Mouse (Mus musculus) layer of hippocampus, postnatal 25 days (tissue): ENCODE results near the gene Akap1. TPM values are rescaled to one million over a fixed set of nuclear protein-coding genes. Genes with fewer than 3 reads are reported as not detected.

Experiments
- DNase-seq, 2 experiments: peaks; one replicate each; pipeline ENCODE4 v3.0.0; 2022; ENCODE audit warnings: mixed read lengths in 2 of 2, low spot score in 1 of 2; ENCODE audit errors: extremely low spot score in 1 of 2
- total RNA-seq, 2 experiments: library from RNA; stranded (reverse); gene quantifications; 2 replicates each; pipeline ENCODE4 v1.2.3; 2021

Gene Akap1
- total RNA-seq, 2 experiments from 2014 or later, result 39.8 to 42.6 TPM

DNA sequence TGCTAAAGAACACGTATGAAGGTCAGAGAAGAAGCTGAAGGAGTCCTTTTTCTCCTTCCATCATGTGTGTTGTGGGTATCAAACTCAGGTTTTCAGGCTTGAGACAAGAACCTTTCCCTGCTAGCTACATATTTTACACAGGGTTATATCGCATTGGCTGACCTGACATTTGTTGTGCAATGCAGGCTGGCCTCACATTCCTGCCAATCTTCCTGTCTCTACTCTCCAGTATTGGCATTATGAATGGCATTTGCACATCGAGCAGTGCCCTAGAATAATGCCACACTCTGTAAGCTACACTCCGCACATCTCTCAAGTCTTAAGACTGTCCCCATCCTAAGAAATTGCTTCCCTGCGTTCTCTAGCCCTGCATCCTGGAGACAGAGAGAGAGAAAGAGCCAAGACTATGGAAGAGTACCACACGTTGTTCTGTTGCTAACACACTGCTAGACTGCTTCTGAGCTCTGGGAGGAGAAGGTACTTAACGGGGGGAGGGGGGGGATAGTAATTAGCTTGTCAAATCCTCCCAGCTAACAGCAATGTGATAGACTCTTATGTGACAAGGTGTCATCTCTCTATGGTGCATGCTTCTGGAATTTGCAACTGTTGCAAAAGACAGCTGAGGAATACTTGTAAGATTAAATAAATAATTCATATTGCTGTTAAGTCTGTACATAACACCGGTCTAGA is 20.1 kb upstream of the Akap1 start:
- DNase-seq, result no peak

- DNase-seq, result no peak
Measured at GRCm38 (mm10) chr11:88878011-88878410, 13.6 kb upstream of the Akap1 start.

- no peak for DNase-seq
Measured at GRCm38 (mm10) chr11:88873667-88874030, 9.3 kb upstream of the Akap1 start.

- DNase-seq, result no peak
Measured at GRCm38 (mm10) chr11:88873027-88873666, 8.8 kb upstream of the Akap1 start.

DNA sequence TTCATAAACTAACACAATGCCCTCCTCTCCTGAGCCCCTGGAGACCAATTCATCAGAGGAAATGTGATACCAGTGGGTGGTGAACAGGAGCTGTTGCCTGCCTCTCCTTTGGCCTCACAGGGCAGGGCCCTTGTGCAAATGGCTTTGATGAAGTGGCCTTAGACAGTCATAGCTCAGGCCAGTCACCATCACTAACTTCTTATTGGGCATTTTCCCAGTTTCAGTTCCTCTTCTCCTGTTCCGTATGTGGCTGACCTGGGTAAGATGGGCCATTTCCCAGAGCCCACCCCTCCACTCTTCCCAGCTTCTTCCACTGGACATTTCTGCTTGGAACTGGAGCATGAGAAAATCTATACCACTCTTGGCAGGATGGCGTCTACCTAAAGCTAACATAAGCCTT is 5.1 kb upstream of the Akap1 start:
- no peak for DNase-seq

DNA sequence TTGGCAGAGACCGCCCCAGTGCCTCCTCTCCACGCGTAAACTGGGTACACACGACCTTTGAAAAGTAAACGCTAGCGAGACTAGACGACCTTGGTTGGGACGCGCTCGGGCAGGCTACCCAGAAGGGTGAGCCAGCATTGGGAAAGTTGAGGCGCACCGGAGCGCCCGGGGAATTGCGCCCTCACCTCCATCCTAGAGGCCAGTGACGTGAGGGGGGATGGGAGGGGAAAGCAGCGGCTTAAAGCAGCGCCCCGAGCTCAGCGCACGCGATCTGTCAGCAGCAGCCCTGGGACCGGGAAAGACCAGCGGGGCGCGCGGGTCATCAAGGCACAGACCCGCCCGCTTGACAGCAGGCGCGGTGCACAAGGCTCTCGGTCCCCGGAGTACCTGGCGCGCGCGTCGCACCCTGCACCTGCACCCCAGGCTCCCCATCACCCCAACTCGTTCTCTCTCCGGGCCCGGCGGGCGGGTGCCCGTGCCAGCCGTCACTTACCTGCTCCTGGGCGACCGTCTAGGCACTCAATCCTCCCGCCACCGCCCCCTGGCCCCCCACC is 405 bp downstream of the Akap1 start:
- DNase-seq, result peak in 1 of 2 experiments; percentile 22

DNA sequence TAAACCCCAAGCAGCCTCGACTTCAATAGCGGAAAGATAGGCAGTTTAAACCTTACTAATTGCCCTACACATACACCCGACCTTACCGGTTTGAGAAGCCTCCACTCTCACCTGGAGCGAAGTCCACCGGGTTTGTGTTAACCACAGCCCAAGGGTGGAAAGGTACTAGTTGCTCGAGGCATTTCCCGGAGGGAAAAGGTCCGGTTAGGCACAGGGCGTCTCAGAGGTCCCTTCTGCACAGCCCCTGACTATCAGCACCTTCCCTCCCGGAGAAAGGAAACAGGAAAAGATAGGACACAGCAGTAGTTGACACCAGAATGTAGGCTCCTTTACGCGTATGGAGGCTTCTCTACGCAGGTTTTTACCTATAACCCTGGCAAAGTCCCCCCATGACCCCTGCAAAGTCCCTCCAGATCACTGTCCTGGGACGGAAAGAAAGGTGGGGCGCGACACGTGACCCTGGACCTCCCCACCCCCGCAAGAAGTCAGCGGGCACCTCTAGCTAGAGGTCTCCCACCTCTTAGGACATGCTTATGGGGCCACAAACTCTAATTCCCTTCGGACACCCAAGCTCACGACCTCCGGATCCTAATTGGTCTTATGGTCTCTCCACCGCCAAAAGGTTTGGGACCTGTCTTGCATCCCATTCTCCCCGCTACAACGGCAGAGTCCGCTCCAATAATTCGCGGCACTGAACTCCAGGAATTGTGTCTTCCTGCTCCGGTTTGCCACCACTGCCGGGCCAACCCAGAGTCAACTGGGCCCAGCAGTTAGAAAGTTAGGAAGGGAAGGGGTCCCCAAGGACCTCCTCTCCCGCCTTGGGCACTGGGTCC is 1.1 kb downstream of the Akap1 start:
- DNase-seq, result no peak

DNA sequence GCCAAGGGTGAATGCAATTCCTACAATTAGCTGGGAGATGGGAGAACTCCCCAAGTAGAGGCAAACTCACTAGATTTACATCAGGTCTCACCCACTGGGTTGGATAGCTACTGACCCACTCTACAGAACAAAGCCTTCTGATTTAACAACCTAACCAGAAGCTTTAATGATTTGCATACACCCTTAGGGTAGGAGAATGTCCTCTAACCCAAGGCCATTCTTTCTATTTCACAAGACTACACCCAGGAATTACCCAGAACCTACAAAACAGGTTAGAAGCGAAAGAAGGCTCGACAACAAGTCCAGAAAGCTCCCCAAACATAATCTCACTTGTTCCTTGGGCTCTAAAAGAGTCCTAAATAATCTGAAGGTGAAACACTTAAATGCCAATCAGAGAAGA is 2.0 kb downstream of the Akap1 start:
- DNase-seq, result no peak

DNA sequence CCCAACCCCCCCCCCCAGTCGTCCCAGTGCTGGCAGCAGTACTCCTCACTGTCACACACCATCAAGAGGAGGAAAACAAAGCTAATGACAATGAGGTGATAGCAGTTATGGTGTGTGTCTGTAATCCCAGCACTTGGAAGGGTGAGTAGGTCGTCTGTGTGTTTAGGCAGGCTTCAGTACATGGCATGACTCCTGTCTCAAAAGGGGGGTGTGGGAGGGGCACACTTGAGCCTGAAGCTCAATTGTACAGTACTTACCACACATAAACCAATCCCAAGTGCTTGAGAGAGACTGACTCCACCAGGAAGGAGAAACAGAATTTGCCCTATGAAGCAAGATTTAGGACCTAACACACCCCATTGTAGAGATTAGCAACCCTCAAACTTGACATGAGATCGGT is 3.3 kb downstream of the Akap1 start:
- DNase-seq, result no peak

DNA sequence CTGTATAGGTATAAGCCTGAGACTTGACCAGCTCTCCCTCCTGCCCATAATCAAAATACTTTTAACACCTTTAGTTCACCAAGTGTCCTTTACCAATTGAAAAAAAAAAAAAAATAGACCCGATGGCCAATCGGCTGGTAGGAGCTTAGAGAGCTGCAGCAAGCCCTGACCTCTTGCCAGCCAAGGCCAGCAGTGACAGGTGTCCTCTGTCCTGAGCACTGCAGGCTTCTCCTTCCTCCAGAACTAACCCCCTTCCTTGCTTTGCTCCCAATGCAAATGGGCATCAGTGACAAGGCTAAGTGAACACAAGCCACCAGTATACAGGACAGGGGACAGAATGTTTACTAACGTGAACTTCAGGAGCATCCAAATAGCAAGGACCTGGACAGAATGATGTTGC is 3.7 kb downstream of the Akap1 start:
- no peak for DNase-seq

GRCm38 (mm10) chr11:88857311-88858005 is 6.9 kb downstream of the Akap1 start:
- DNase-seq, result no peak

DNA sequence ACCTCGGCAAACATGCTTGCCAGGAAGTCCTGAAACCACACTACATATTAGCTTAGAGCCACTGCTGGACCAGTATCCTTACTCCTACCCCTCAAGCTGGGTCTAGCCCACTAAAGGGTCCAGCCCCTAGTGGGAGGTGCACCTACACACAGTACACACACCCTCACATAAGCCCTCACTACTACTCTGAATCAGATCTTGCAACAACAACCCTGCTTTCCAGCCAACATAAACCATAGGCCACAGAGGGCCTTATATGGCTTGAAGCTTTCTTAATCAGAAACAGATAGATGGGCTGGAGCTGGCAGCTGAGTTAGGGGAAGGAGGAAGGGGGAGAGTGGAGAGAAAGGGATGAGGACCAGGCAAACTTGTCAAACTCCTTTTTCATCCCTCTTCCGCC is 8.0 kb downstream of the Akap1 start:
- DNase-seq, result no peak

DNA sequence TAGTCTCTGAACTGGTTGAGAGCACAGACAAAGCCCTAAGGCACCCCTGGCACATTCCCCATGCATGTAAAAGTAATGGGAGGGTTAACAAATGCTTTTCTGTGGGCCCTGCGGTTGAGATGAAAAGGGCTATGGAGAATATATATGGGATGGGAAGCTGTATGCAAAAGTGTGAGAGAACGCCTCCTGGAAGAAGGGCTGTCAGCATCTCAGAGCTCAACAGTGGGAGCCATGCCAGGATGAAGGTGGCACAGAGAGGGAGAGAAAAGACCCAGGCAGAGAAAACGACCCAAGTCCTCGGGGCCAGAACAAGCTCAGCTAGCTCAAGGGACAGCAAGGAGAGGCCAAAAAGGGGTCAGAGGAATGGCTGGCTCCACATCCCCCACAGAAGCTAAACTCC is 8.6 kb downstream of the Akap1 start:
- no peak for DNase-seq

DNA sequence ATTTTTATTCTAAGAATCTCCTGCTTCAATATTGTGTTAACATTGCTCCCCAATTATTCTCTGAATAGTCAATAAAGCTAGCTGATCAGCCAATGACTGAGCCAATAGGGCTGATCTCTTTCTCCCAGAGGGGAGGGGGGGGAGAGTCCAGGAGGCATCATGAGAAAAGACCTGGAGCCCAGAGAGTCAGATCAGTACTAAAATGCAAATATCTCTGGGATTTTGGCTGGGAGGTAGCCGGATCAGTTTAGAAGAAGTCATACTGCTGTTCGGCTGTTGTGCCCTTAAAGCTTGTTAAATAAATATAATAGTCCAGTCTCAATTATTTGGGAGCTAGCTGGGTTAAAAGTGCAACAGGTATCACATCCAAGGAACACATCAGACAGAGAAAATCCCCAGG is 10.8 kb downstream of the Akap1 start:
- no peak for DNase-seq

DNA sequence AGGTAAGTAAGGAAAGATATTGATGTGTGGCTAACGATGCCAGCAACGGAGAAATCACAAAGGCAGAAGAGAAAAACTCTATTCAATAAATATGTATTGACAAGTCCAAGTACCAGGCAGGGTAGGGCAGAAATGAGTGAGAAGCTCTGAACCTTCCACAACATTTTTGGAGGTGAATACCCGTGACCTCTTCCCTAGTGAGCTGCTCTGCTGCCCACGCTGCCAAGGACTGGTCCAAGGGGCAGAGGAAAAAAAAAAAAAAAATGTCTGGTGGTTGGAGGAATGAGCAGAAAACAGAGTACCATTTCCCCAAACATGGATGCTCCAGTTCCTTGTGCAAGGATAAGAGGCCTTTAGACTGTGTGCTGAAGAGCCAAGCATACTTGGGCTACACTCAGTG is 11.6 kb downstream of the Akap1 start:
- DNase-seq, result no peak

DNA sequence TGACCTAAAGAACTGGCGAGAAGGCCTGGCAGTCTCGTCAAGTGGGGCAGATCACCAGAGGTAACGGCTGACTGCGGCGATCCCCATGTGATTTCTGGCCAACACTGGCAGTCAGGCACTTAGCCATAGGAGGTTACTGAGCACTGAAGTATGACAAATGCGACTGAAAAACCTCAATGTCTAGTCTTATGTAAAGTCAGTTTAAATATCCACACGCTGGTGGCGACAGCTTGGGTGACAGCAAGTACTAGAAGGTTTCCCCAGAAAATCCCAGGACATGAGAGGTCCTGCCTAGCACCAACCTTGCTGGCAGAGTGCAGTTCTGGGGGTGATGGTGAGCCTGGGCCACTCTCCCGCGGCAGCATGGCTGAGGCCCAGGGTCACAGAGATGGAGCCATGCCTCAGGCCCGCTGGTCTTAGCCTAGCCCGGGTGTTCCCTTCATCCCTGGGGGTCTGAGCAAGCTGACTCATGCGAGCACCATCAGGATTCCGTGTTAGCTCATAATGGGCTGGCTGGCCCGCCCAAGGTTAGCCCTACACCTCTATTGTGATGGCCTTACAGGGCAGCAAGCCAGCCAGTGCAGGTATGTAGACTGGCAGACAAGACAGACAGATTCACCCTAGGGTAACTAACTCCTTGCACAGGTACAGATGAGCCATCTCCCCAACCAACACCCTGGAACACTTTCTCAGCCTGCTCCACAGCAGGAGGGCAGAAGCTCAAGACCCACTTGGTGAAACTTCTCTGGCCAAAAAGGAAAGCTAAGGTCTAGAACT is 13.1 kb downstream of the Akap1 start:
- no peak for DNase-seq

- no peak for DNase-seq
Measured at GRCm38 (mm10) chr11:88849732-88850131, 14.7 kb downstream of the Akap1 start.

GRCm38 (mm10) chr11:88849284-88849683 is 15.1 kb downstream of the Akap1 start:
- no peak for DNase-seq

- DNase-seq, result peak in 1 of 2 experiments; percentile 51
Measured at GRCm38 (mm10) chr11:88848590-88848989, 15.8 kb downstream of the Akap1 start.
